Mouse (Mus musculus): ENCODE measurements at regions not wholly inside any gene's neighbourhood (a gene's known extent, or its start where the extent isn't known, plus 50 kb on each side); places are given as distances from the start of the nearest gene placed in this dataset.
A peak's percentile ranks its signal among the peaks of the same experiment; 100 is the strongest.

- DNase-seq (ENCODE audit: low read depth, low spot score) = no peak
Observed at GRCm38 (mm10) chr4:34336971-34337797, 213.6 kb upstream of the Akirin2 start.

DNA sequence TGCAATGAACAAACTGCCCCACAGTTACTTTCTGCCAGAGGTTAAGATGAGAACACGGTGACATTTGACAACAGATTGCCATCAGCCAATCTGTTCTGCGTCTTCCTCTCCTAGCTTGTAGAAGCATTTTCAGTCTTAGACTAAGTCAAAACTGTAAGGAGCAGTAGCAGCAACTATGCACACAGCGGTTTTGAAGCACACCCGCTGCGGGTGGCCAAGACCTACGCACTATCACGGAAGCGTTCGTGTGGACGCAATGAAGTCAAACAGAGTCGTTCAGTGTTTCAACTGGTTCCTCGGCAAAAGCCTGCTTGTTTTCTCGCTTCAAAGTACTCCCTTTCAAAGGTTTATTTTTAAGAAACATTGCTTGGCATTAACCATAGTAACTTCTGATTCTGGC, 212.9 kb upstream of the Akirin2 start:
- no peak for DNase-seq (ENCODE audit: low read depth, low spot score)

DNA sequence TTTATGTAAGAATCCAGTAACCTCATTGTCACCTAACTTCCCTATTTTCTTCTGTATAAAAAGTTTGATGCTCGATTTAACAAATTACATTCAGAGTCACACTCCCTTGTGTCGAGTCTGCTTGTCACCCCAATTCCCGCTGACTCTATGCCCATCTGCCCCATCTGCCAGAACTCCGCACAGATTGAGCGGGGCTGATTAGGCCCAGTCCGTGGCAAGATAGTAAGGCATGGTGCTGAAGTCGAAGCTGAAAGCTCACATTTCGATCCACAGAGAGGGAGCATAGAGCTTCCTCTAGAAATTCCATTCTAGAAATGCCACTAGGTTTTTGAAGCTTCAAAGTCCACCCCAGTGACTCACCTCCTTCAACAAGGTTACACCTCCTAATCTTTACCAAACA, 210.7 kb upstream of the Akirin2 start:
- DNase-seq (ENCODE audit: low read depth, low spot score) = no peak

- DNase-seq (ENCODE audit: low read depth, low spot score) = no peak
Observed at GRCm38 (mm10) chr4:34371281-34372032, 179.3 kb upstream of the Akirin2 start.

DNA sequence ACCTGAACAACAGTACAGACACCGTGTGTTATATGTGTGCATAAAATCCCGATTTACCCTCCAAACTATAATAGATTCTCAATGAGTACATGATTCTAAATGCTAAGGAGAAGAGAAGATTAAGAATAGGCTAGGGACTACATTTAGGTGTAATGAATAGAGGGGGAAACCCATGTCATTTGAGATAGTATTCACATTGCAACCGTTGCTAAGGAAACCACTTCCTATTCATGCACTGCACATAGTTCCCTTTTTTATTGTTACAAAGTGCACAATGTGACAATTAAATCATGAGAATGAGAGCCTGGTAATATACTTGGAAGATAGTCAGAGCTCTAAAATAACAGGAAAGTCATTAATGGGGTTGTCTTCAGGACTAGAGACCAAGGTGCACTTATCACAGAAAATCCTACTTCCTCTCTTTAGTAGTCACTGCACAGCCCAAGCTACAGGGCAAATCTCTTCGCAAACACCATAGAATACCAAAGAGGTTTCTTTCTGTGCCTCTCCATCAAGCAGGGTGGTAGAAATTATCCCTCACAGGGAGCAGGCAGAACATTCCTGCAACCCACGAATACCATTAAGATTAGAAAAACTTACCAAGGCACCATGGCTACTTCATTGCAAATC, 164.3 kb upstream of the Akirin2 start:
- DNase-seq (ENCODE audit: low read depth, low spot score) = no peak

GRCm38 (mm10) chr4:34391499-34391898, 159.2 kb upstream of the Akirin2 start:
- DNase-seq (ENCODE audit: low read depth, low spot score) = peak; percentile 29

- DNase-seq (ENCODE audit: low read depth, low spot score) = no peak
Observed at GRCm38 (mm10) chr4:34403061-34403460, 147.7 kb upstream of the Akirin2 start.

GRCm38 (mm10) chr4:34407181-34407580, 143.6 kb upstream of the Akirin2 start:
- DNase-seq (ENCODE audit: low read depth, low spot score) = no peak

DNA sequence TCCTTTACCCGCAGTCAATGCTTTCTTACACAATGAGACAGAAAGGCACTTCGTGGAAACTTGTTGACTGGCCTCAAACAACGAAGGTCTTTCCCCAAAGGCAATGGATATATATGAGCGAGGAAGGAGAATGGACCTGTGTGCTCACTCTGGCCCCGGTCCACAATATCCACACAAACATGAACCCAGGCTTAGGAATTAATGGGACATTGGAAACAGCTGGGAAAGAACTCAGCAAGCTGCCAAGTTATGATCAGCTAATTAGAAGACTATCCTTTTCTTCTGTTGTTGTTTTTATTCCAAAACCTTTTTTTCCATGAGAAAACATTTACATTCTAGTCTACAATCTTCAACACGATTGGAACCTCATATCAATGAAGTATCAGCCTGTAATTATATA, 129.8 kb upstream of the Akirin2 start:
- DNase-seq (ENCODE audit: low read depth, low spot score) = no peak

DNA sequence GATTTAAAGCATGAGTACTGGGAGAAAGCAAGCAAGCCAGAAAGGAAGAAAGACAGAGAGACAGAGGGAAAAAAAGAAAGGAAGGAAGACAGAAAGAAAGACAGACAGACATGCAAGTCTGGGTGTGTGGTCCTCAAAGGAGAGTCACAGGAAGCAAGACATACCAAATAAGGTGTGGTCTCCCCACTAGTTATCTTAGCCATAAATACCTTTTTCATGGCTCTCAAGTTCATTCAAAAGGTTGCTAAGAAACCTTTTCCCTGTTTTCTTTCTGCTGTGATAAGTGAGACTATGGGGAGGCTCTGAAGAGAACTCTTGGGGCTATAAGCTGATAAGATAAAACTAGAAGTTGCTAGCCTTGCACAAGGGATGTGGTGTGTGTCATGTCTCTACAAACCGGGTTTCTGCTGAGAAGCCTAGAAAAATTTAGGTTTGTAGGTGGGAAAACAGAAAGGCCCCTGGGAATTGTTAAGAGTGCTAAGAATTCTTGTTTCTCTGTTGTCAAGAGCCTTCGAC, 126.5 kb upstream of the Akirin2 start:
- no peak for DNase-seq (ENCODE audit: low read depth, low spot score)

GRCm38 (mm10) chr4:34429003-34429402, 121.7 kb upstream of the Akirin2 start:
- no peak for DNase-seq (ENCODE audit: low read depth, low spot score)

- no peak for DNase-seq (ENCODE audit: low read depth, low spot score)
Observed at GRCm38 (mm10) chr4:34429456-34430235, 121.1 kb upstream of the Akirin2 start.

DNA sequence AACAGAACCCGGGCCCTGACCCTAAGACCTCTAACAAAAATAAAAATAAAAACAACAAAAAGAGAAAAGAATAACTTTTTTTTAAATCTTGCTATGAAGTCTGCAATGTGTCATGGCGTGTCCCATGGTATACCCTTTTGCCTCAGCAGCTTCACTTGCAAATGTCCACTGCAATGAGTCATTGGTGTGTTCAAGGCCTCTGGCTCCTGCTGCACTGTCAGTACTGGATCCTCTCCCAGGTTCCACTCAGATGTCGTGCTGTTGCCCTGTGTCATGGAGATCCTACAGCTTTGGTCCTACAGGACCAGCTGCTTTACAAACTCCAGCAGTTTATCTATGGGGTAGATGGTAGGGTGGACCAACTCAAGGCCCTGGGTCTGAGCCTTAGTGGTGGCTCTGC, 113.4 kb upstream of the Akirin2 start:
- no peak for DNase-seq (ENCODE audit: low read depth, low spot score)

DNA sequence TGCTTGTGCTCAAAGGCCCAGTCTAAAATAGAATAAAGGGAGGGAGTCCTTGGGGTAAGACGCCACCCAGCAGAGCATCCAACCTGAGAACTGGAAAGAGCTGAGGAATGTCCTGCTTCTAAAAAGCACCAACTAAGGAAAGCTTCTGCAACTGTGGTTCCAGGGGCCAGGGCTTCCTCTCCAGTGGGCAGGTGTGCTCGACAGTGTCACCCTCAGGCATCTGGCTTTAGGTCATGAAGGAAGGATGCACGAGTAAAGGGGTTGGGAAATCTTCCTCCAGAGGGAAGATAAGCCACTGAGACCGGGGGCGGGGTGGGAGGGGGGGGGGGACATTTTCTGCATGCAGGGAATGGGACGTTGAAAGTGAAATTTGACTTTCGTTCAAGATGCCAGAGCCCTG, 101.2 kb upstream of the Akirin2 start:
- DNase-seq (ENCODE audit: low read depth, low spot score) = no peak

DNA sequence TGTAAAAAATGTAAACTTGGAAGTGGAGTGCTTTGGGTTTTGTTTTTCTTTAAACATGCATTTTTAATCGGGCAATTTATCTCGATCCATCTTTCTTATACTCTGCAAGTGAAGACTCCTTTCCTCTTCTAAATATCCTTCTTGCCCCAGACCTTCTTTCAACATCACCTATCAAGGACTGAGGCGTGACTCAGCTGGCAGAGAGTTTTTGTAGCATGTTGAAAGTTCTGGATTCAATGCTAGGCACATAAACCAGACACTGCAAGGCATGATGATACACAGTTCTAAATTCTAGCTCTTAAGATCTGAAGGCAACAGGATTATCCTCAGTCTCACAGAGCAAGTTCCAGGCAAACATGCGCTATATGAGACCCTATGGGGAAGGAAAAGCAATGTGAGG, 88.1 kb upstream of the Akirin2 start:
- no peak for DNase-seq (ENCODE audit: low read depth, low spot score)

GRCm38 (mm10) chr4:34465845-34466244, 84.9 kb upstream of the Akirin2 start:
- DNase-seq (ENCODE audit: low read depth, low spot score) = no peak

- no peak for DNase-seq (ENCODE audit: low read depth, low spot score)
Observed at GRCm38 (mm10) chr4:34466309-34466708, 84.4 kb upstream of the Akirin2 start.

DNA sequence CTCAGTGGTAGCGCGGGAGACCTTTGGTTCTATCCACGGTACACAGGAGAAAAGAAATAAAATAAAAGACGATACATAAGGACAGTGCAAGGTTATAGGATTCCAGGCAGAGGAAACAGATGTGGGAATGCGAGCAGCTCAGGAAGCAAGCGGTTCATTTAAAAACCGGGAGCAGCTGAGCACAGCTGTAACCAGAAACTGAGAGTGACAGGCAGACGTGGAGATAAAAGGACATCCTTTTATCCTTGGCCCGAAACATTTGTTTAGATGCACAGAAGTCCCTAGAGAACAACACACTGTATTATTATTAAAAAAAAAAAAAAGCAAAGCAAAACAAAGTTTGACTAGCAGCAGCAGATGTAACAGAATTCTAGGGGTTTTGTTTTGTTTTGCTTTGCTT, 82.6 kb upstream of the Akirin2 start:
- no peak for DNase-seq (ENCODE audit: low read depth, low spot score)

DNA sequence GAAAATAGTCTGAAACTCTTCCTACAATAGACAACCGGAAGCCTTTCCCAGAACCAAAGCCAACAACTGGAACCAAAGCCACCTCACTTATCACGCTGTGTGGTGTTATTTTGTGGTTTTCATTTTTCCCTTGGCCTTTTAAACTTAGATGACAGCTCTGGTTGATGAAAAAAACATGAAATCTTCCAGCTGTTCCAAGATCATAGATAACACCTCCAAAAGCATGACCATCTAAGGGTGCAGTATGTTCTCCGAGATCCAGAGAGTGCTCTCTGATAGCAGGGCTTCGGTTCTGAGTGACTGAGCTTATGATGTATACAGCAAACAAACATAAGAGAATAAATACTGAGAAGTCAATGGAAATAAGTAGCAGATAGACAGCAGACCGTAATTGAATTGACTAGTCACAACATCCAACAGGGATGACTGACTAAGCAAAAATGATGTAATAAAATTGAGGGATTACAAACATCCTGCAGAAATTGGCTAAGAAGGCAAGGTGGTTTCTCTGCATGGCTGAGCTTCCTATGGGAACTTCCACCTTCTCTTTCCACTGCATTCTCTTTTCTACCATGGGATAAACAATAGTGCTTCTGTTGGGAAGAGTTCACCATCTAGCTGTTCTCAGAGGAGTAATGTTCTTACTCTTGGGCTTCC, 74.8 kb upstream of the Akirin2 start:
- DNase-seq (ENCODE audit: low read depth, low spot score) = no peak

DNA sequence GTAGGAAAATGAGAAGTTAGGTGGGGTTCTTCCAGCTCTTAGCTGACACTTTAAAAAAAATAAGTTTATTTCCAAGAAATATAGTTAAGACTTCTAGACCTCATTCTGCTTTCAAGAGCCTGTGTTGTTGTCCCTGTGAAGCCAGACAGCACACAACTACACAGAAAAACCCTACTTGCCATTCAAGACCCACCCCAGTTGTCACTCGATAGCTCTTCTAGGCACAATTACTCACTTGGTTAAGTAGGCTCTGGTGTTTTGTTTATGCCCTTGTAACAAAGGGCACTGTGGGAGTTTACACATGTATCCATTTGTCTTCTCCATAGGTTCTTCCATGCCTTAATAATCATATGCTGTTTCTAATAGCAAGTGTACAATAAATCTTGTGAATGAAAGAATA, 66.5 kb upstream of the Akirin2 start:
- DNase-seq (ENCODE audit: low read depth, low spot score) = no peak

- DNase-seq (ENCODE audit: low read depth, low spot score) = no peak
Observed at GRCm38 (mm10) chr4:34485574-34485973, 65.2 kb upstream of the Akirin2 start.

Data from forelimb bud, embryonic 11.5 days (tissue).